Mouse (Mus musculus) olfactory bulb, adult 2 months (tissue): ENCODE measurements around the gene Washc2.

ENCODE experiments used
- CTCF ChIP-seq: fragments of 200-500 bp; IDR thresholded peaks from 2 replicates; pipeline ENCODE4 v1.5.1; 2012; ENCODE audit warnings: low read depth, mild to moderate bottlenecking, low read length, moderate library complexity; ENCODE audit not compliant: insufficient read depth
- POLR2A ChIP-seq: fragments of 200-500 bp; IDR thresholded peaks from 2 replicates; pipeline ENCODE4 v1.6.1; 2012; ENCODE audit warnings: mild to moderate bottlenecking, low read depth, low read length, moderate library complexity; ENCODE audit not compliant: insufficient read depth

- TF ChIP-seq POLR2A (no peak), CTCF (no peak)
Observed at GRCm38 (mm10) chr6:116275695-116276094, 67.9 kb downstream of the Washc2 start.
